Mouse (Mus musculus): ENCODE results near the gene AC140267.1. TPM values are rescaled to one million over a fixed set of nuclear protein-coding genes. Genes with fewer than 3 reads are reported as not detected.

The AC140267.1 gene
- polyA plus RNA-seq, 1 experiment from 2014 or later: not detected

GRCm38 (mm10) chr15:80215716-80216479, 19.7 kb upstream of the AC140267.1 start:
- Histone ChIP-seq H3K4me3 (replicated peaks) (no peak overlapping the region), H3K9ac (no peak overlapping the region)
- 19% methylated on average over 10 of the region's 10 CpGs for WGBS

GRCm38 (mm10) chr15:80216480-80216820, 19.2 kb upstream of the AC140267.1 start:
- no peak for ATAC-seq

More at GRCm38 (mm10) chr15:80215716-80216479, 19.7 kb upstream of the AC140267.1 start:
- H3K27me3 ChIP-seq (replicated peaks): no peaks in the 10 kb centered on the region
- ATAC-seq: no peak
- peaks cover 21% of the 10 kb centered on the region for H3K36me3 ChIP-seq
- H3K4me2 ChIP-seq (replicated peaks): no peak overlapping the region
- H3K27ac ChIP-seq: no peak overlapping the region
- no peaks in the 10 kb centered on the region for H3K9me3 ChIP-seq
- peaks cover 6% of the 10 kb centered on the region; the same call in 1 of the 2 replicates for H3K4me1 ChIP-seq (replicated peaks)

GRCm38 (mm10) chr15:80217476-80217875, 18.2 kb upstream of the AC140267.1 start:
- ATAC-seq: no peak
- Histone ChIP-seq H3K36me3 (peaks cover 7% of the 10 kb centered on the region), H3K27ac (no peak overlapping the region), H3K4me3 (replicated peaks) (no peak overlapping the region), H3K9ac (no peak overlapping the region), H3K9me3 (no peaks in the 10 kb centered on the region), H3K4me2 (replicated peaks) (no peak overlapping the region), H3K27me3 (replicated peaks) (no peaks in the 10 kb centered on the region), H3K4me1 (replicated peaks) (peaks cover 6% of the 10 kb centered on the region; the same call in 1 of the 2 replicates)
- WGBS: 86% methylated on average over 10 of the region's 10 CpGs

More at GRCm38 (mm10) chr15:80216480-80216820, 19.2 kb upstream of the AC140267.1 start:
- H3K9ac ChIP-seq: no peak overlapping the region
- WGBS: 63% methylated on average over 9 of the region's 9 CpGs
- H3K27ac ChIP-seq: no peak overlapping the region
- H3K4me3 ChIP-seq (replicated peaks): no peak overlapping the region
- H3K9me3 ChIP-seq: no peaks in the 10 kb centered on the region
- H3K36me3 ChIP-seq: peaks cover 17% of the 10 kb centered on the region
- H3K27me3 ChIP-seq (replicated peaks): no peaks in the 10 kb centered on the region
- no peak overlapping the region for H3K4me2 ChIP-seq (replicated peaks)
- H3K4me1 ChIP-seq (replicated peaks): peaks cover 6% of the 10 kb centered on the region; the same call in 1 of the 2 replicates

GRCm38 (mm10) chr15:80219211-80219610, 16.4 kb upstream of the AC140267.1 start:
- H3K4me3 ChIP-seq (replicated peaks): no peak overlapping the region
- ATAC-seq: peak; percentile 54
- 22% methylated on average over 14 of the region's 14 CpGs for WGBS
- no peak overlapping the region for H3K9ac ChIP-seq
- 0 out of 2 replicates have a peak overlapping the region, but pooled peaks have one; percentile 37 for H3K27ac ChIP-seq
- no peaks in the 10 kb centered on the region for H3K36me3 ChIP-seq
- H3K9me3 ChIP-seq: no peaks in the 10 kb centered on the region
- peak overlapping the region; percentile 38 for H3K4me2 ChIP-seq (replicated peaks)
- H3K27me3 ChIP-seq (replicated peaks): no peaks in the 10 kb centered on the region
- peaks cover 6% of the 10 kb centered on the region; the same call in 1 of the 2 replicates for H3K4me1 ChIP-seq (replicated peaks)

GRCm38 (mm10) chr15:80219705-80220657, 15.7 kb upstream of the AC140267.1 start:
- H3K9me3 ChIP-seq: no peaks in the 10 kb centered on the region
- ATAC-seq: no peak; the same call in 1 of the 2 replicates
- H3K9ac ChIP-seq: no peak overlapping the region
- H3K27ac ChIP-seq: 0 out of 2 replicates have a peak overlapping the region, but pooled peaks have one; percentile 37
- WGBS: 55% methylated on average over 4 of the region's 4 CpGs
- no peak overlapping the region for H3K4me2 ChIP-seq (replicated peaks)
- H3K27me3 ChIP-seq (replicated peaks): no peaks in the 10 kb centered on the region
- no peak overlapping the region for H3K4me3 ChIP-seq (replicated peaks)
- H3K36me3 ChIP-seq: no peaks in the 10 kb centered on the region
- peaks cover 6% of the 10 kb centered on the region; the same call in 1 of the 2 replicates for H3K4me1 ChIP-seq (replicated peaks)

GRCm38 (mm10) chr15:80221031-80221430, 14.6 kb upstream of the AC140267.1 start:
- ATAC-seq: no peak
- Histone ChIP-seq H3K9me3 (no peaks in the 10 kb centered on the region), H3K36me3 (no peaks in the 10 kb centered on the region), H3K27ac (no peak overlapping the region), H3K4me2 (replicated peaks) (no peak overlapping the region), H3K4me3 (replicated peaks) (no peak overlapping the region), H3K4me1 (replicated peaks) (peaks cover 6% of the 10 kb centered on the region; the same call in 1 of the 2 replicates), H3K9ac (no peak overlapping the region), H3K27me3 (replicated peaks) (no peaks in the 10 kb centered on the region)
- 62% methylated on average over 8 of the region's 8 CpGs for WGBS

GRCm38 (mm10) chr15:80223751-80224150, 11.9 kb upstream of the AC140267.1 start:
- no peak overlapping the region for H3K4me2 ChIP-seq (replicated peaks)
- WGBS: 91% methylated on average over 7 of the region's 7 CpGs
- no peak overlapping the region for H3K27ac ChIP-seq
- no peak overlapping the region for H3K9ac ChIP-seq
- no peak overlapping the region for H3K4me3 ChIP-seq (replicated peaks)
- H3K9me3 ChIP-seq: no peaks in the 10 kb centered on the region
- no peaks in the 10 kb centered on the region for H3K36me3 ChIP-seq
- H3K4me1 ChIP-seq (replicated peaks): peaks cover 6% of the 10 kb centered on the region; the same call in 1 of the 2 replicates
- ATAC-seq: no peak
- no peaks in the 10 kb centered on the region for H3K27me3 ChIP-seq (replicated peaks)

GRCm38 (mm10) chr15:80225208-80225607, 10.4 kb upstream of the AC140267.1 start:
- H3K36me3 ChIP-seq: no peaks in the 10 kb centered on the region
- H3K27me3 ChIP-seq (replicated peaks): no peaks in the 10 kb centered on the region
- 29% methylated on average over 9 of the region's 9 CpGs for WGBS
- H3K4me3 ChIP-seq (replicated peaks): no peak overlapping the region
- no peaks in the 10 kb centered on the region for H3K9me3 ChIP-seq
- H3K4me1 ChIP-seq (replicated peaks): no peaks in the 10 kb centered on the region
- no peak overlapping the region for H3K9ac ChIP-seq
- ATAC-seq: peak; percentile 68
- no peak overlapping the region for H3K4me2 ChIP-seq (replicated peaks)
- H3K27ac ChIP-seq: no peak overlapping the region

GRCm38 (mm10) chr15:80225796-80226195, 9.8 kb upstream of the AC140267.1 start:
- H3K4me1 ChIP-seq (replicated peaks): no peaks in the 10 kb centered on the region
- no peak overlapping the region for H3K4me3 ChIP-seq (replicated peaks)

GRCm38 (mm10) chr15:80228071-80228800, 7.4 kb upstream of the AC140267.1 start:
- ATAC-seq: no peak
- Histone ChIP-seq H3K36me3 (no peaks in the 10 kb centered on the region), H3K4me2 (replicated peaks) (no peak overlapping the region), H3K4me1 (replicated peaks) (0 out of 2 replicates have a peak, but pooled peaks cover 4% of the 10 kb centered on the region), H3K27ac (no peak overlapping the region), H3K4me3 (replicated peaks) (no peak overlapping the region), H3K9me3 (no peaks in the 10 kb centered on the region), H3K9ac (no peak overlapping the region), H3K27me3 (replicated peaks) (no peaks in the 10 kb centered on the region)
- WGBS: 78% methylated on average over 17 of the region's 17 CpGs

More at GRCm38 (mm10) chr15:80225796-80226195, 9.8 kb upstream of the AC140267.1 start:
- WGBS: 42% methylated on average over 2 of the region's 2 CpGs
- no peaks in the 10 kb centered on the region for H3K27me3 ChIP-seq (replicated peaks)
- no peak overlapping the region for H3K4me2 ChIP-seq (replicated peaks)
- ATAC-seq: 0 out of 2 replicates have a peak, but pooled peaks have one; percentile 44
- H3K36me3 ChIP-seq: no peaks in the 10 kb centered on the region
- H3K9ac ChIP-seq: no peak overlapping the region
- H3K27ac ChIP-seq: no peak overlapping the region
- H3K9me3 ChIP-seq: no peaks in the 10 kb centered on the region

- no peak overlapping the region for H3K4me3 ChIP-seq (replicated peaks)
Observed at GRCm38 (mm10) chr15:80232331-80232730, 3.3 kb upstream of the AC140267.1 start.

More at GRCm38 (mm10) chr15:80232331-80232730, 3.3 kb upstream of the AC140267.1 start:
- no peak for ATAC-seq
- H3K27ac ChIP-seq: no peak overlapping the region
- H3K4me2 ChIP-seq (replicated peaks): no peak overlapping the region
- peaks cover 11% of the 10 kb centered on the region; the same call in 1 of the 2 replicates for H3K36me3 ChIP-seq
- 67% methylated on average over 2 of the region's 2 CpGs for WGBS
- H3K9ac ChIP-seq: no peak overlapping the region
- no peaks in the 10 kb centered on the region for H3K9me3 ChIP-seq
- no peaks in the 10 kb centered on the region for H3K27me3 ChIP-seq (replicated peaks)
- 0 out of 2 replicates have a peak, but pooled peaks cover 13% of the 10 kb centered on the region for H3K4me1 ChIP-seq (replicated peaks)

Measured in intestine, embryonic 15.5 days (tissue).